Mouse (Mus musculus) layer of hippocampus, adult 9-11 months (tissue): Measurements from ENCODE around the gene Atp13a4.

Source experiments
- DNase-seq: peaks from one replicate; pipeline ENCODE4 v3.0.0; 2022

Atp13a4 gene

GRCm38 (mm10) chr16:29463798-29464197, 80.9 kb downstream of the Atp13a4 start:
- no peak for DNase-seq

- no peak for DNase-seq
Measured at GRCm38 (mm10) chr16:29459331-29459730, 85.3 kb downstream of the Atp13a4 start.

- peak; percentile 47 for DNase-seq
Measured at GRCm38 (mm10) chr16:29456851-29457250, 87.8 kb downstream of the Atp13a4 start.

- DNase-seq = no peak
Measured at GRCm38 (mm10) chr16:29453282-29453681, 91.4 kb downstream of the Atp13a4 start.

- peak; percentile 34 for DNase-seq
Measured at GRCm38 (mm10) chr16:29451706-29452105, 93.0 kb downstream of the Atp13a4 start.

GRCm38 (mm10) chr16:29442126-29442525, 102.5 kb downstream of the Atp13a4 start:
- no peak for DNase-seq

GRCm38 (mm10) chr16:29441405-29441985, 103.2 kb downstream of the Atp13a4 start:
- no peak for DNase-seq

- DNase-seq = no peak
Measured at GRCm38 (mm10) chr16:29438045-29438444, 106.6 kb downstream of the Atp13a4 start.

GRCm38 (mm10) chr16:29435746-29436145, 108.9 kb downstream of the Atp13a4 start:
- DNase-seq = no peak

- peak; percentile 16 for DNase-seq
Measured at GRCm38 (mm10) chr16:29434712-29435111, 110.0 kb downstream of the Atp13a4 start.

GRCm38 (mm10) chr16:29414822-29415221, 129.8 kb downstream of the Atp13a4 start:
- no peak for DNase-seq

- no peak for DNase-seq
Measured at GRCm38 (mm10) chr16:29407319-29407718, 137.3 kb downstream of the Atp13a4 start.

GRCm38 (mm10) chr16:29399079-29399478, 145.6 kb downstream of the Atp13a4 start:
- no peak for DNase-seq

GRCm38 (mm10) chr16:29384781-29385180, 159.9 kb downstream of the Atp13a4 start:
- no peak for DNase-seq

GRCm38 (mm10) chr16:29378458-29378857, 166.2 kb downstream of the Atp13a4 start, which contains the start of gene Atp13a5:
Gene Atp13a5, minus strand, starts transcription at chr16:29378732.
- no peak for DNase-seq

GRCm38 (mm10) chr16:29374636-29375035, 170.0 kb downstream of the Atp13a4 start:
- no peak for DNase-seq
